Mouse (Mus musculus) kidney, adult 9 months (tissue): ENCODE measurements around the gene Kif17.
A peak's percentile ranks its signal among the peaks of the same experiment; 100 is the strongest.
"Not testable (repeated sequence)": the region's sequence is repeated elsewhere in the genome, so short reads cannot be mapped to it uniquely, and the experiment has no call there.

ENCODE experiments used
- DNase-seq: peaks from one replicate; pipeline ENCODE4 v3.0.0; 2022

Gene Kif17

DNA sequence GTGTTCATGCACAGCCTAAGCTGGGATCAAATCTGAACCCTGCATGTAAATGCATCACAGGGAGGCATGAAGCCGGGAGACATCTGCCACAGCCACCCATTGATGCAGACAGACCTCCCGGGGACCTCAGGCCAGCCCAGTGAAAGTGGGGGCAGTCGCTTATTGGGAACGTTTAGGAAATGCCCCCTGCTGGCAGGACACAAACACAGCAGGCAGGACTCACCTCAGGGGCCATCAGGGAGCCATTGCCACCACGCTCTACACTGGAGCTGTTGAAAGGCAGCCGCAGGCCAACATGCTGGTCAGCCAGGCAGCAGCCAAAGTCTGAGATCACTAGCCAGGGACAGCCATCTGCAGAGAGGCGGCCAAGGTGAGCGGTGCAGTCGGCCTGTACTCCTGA, 65.5 kb downstream of the Kif17 start:
- DNase-seq: no peak

DNA sequence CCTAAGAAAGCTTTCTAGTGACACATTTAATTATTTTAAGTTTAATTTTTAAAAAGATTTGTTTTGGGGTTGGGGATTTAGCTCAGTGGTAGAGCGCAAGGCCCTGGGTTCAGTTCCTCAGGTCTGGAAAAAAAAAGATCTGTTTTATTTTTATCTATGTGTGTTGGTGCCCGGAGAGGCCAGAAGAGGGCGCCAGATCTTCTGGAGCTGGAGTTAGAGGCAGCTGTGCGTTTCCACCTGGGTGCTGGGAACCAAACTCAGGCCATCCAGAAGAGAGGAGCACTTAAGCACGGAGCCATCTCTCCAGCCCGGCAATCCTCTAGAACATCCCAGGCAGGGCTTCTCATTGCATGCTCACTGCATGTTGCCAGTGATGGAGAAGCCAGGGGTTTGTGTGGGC, 66.1 kb downstream of the Kif17 start:
- DNase-seq: no peak

DNA sequence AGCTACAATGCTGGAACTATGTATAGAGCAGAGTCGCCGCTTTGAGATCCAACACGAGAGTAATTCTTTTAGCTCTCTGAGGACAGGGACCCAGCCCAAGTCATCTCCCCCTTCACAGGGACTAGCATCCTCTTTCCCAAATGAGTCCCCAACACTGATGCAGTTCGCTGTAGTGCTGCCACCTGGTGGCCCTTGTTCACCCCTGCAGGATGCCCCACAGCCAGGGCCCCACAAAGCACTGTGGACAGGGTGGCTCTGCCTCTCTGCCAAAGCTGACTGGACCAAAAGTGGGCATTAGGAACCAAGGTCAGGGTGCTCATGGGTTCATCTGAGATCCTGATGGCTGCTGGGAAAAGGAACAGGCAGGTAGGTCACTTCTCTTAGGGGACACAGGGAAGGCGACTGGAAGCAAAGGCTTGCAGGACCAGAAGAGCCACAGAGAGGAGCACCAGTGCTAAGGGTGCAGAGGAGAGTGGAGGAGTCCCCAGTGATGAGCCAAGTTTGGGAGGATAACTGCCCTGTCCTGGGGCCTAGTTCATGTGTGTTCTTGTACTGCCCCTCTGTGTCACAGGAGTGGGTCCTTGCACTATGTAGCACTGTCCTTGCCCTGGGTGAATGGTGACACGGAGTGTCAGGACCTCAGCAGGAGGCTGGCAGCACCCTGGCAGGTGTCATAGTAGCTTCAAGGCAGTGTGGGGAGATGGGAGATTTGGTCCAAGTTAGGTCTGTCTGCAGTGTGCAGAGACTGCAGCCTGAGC, 68.5 kb downstream of the Kif17 start:
- peak; percentile 59 for DNase-seq

DNA sequence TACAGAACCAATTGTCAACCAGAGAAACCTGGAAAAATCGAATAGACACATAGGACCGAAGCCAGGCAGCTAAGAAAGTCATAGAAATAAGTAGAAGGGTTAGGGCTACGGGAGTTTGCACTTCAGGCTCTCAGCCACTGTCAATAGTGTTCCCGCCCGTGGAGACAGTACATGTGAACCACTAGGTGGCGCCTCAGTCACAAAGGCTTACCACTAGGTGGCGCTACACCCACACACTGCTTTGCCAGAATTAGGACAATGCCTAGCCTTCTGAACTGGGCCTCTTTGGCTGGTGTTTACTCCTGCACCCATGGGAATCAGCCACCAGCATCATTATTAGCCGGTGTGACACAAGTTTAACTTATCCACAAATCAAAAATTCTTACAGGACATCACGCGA, 69.3 kb downstream of the Kif17 start:
- DNase-seq: peak; percentile 93

DNA sequence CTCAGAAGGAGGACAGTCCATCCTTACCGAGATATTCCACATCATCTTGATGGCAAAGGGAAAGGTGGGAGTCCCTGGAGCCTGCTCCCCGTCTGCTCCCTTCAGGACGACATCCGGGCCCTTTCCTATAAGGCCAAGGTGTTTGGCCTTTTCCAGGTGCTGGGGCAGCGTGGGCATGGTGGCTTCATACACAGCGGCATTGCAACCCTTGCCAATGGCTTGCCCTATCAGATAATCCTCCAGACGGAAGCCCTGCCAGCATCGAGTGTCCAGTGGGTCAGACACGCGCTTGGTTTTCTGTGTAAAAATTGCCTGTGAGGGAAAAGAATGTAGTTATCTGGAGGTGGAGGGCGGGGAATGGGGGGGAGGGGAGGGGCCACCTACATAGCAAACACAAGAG, 70.5 kb downstream of the Kif17 start:
- DNase-seq: no peak

DNA sequence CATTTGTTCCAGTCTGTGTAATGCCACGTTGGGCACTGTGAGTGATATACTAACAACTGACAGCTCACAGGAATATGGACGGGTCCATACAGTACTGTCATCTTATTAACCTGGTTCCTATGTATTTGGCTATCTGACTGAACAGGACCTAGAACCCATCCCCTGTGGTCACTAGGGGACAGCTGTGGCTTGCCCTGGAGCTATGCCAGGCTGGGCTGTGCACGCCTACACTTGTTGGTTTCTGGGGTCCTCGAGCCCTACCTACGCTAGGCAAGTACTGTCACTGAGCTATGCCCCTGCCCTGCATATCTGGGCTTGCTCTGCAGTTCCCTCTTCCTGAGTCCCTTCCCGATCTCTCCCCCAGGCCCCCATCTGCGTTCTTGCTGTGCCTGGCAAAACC, 71.3 kb downstream of the Kif17 start:
- DNase-seq: no peak

DNA sequence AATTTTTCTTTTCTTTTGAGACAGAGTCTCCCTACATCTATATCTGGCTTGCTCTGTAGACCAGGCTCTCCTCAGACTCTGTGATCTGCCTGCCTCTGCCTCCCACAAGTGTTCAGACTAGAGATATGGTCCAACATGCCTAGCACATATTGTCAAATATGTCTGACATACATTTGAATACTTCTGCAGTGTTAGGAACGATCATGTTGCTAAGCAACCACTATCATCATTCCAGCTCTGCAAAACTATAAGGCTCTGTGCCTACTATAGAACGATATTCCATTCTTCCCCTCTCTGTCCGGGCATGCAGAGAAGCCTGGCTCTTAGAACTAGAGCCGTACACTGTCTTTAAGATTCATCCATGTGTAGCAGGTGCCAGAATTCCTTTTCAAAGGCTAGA, 72.5 kb downstream of the Kif17 start:
- DNase-seq: no peak

DNA sequence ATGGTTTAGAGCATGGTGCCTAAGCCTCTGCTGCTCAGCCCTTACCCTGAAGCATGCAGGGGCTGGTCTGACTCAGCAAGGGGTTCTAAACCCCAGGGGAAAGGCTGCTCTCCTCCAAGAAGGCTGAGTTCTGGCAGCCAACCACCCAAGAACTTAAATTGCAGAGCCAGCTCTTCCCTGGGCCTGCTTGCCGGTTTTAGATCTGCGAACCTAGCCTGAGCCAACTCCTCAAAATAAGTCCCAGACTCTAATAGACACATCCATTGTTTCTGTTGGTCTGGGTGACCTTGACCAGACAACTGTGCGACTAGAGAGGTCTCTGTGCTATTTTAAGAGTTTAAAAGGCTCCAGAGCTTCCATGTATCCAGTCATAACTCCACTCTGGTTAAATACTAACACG, 73.5 kb downstream of the Kif17 start:
- DNase-seq: no peak

DNA sequence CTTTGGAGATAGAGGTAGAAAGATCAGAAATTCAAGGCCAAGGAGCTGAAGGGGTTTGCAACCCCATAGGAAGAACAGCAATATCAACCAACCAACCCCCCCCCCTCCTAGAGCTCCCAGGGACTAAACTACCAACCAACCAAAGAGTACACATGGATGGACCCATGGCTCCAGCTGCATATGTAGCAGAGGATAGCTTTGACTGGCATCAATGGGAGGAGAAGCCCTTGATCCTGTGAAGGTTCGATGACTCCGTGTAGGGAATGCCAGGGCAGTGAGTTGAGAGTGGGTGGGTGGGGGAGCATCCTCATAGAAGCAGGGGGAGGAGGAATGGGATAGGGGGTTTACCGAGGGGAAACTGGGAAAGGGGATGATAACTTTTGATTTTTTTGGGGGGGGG, 74.2 kb downstream of the Kif17 start:
- DNase-seq: no peak

DNA sequence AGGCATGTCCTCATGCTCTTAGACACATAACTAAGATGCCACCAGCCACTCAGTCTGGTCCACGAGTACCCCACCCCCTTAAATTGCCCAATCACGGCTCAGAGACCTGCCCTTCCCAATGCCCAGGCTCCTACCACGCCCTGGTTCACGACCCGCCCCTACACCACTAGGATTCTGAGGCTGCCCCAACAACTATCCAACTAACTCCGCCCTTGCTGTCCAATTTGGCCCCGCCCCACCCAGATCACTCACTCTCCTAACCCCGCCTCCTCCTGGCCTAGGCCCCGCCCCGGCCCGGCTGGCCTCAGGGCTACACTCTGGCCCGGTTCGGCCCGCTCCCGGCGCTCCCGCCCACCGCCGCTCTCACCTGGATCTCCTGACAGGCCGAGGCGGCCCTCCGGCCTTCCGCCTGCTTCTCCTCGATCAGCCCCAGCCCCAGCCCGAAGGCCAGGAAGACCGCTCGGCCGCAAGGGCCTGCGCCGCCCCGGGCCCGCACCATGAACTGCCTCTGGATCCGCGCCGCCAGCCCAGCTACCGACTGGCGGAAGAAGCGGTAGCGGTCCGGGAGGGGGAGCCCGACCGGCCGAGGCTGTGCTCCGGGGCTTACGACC, 75.3 kb downstream of the Kif17 start:
- peak; percentile 99 for DNase-seq

DNA sequence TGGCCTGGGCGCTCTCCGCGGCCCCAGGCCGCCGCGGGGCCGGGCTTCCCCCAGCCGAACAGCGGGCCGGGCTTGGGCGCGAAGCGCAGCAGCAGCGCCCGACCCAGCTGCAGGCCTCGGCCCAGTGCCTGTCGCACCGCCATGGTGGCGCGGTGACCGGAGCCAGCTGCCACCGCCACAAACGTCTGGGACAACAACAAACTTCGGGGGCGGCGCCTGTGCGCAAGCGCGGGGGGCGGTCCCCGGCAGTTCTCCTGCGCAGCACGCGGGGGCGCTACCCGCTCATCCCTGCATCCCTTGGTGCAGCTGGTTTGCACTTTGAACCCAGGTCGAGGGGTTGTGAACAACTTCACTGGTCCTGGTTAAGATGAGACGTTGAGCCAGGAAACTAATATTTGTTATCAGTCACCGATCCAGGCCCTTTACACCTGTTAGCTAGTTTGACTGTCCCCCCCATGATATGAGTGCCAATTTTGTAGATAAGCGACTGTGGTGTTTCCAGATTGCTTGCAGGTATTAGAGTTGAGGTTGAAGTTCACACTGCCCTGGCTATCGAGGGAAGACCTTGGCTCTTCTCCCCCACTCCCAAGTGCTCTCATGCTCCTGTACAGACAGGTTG, 76.0 kb downstream of the Kif17 start, which contains the start of gene Pink1:
Gene Pink1, minus strand, starts transcription at position 231 of the 619 bp plus-strand sequence.
- peak; percentile 97 for DNase-seq

DNA sequence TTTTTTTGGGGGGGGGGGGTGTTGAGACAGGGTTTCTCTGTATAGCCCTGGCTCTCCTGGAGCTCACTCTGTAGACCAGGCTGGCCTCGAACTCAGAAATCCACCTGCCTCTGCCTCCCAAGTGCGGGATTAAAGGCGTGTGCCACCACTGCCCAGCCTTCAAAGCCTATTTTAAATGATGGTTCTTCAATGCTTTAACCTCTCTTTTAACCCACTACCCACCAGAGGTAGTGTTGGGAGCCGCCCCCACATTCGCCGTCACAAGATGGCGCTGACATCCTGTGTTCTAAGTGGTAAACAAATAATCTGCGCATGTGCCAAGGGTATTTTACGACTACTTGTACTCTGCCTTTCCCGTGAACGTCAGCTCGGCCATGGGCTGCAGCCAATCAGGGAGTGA, 76.9 kb downstream of the Kif17 start:
- DNase-seq: not testable (repeated sequence)

DNA sequence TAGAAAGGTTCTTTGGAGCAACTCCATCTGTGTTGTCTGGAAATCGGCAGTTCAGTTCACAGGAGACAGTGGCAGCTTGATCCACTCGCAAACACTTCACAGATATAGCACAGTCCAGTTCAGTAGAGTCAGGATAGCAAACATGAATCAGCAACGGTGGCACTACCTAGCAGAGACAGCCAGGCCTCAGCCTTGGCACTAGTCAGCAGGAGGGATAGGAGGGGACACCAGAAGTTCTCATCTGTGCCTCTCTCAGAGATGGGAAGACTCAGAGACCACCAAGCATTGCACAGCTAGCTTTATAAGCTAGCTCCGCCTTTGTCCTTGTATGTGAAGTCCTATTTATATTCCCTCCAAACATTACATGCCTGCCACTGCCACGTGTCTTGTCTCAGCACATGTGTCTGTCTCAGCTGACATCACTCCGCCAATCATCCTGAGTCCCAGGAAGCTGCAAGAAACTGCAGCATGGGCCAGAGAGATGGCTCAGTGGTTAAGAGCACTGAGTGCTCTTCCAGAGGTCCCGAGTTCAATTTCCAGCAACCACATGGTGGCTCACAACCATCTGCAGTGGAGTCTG, 77.7 kb downstream of the Kif17 start:
- DNase-seq: no peak

DNA sequence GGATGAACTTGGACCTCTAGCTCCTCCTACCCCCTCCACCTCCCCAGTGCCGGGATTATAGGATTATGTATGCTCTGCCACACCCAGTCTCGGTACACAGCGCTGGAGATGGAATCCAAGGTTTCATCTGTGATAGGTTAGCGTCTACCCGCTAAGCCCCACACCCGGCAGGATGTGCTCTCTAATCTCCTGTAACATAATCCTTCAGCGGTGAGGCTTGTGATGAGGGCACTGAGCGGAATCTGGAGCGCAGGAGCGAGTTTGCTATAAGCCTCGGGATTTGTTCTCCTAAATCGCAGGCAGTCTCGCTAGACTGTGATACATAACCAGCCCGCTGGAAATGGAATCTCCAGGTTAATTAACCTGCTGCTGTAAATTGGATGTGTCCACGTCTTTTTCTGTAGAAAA, 80.0 kb downstream of the Kif17 start:
- no peak for DNase-seq

DNA sequence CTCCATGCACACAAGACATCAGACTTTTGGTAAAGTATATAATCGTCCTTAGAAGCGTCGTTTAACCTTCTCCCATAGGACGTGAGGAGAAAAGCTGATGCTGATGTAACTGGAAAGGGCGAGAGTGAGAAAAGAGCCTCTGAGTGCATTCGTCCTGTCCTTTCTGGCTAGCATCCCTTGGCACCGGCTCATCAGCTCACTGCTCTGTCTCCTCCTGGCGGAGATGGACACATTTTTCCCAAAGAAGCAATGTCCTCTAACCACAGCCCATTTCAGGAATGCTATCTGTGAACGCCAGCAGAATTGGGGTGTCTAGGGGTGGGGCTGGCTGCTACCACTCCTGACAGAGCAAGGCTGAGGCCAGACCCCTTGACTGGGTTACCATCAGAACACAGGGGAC, 81.4 kb downstream of the Kif17 start:
- DNase-seq: no peak

DNA sequence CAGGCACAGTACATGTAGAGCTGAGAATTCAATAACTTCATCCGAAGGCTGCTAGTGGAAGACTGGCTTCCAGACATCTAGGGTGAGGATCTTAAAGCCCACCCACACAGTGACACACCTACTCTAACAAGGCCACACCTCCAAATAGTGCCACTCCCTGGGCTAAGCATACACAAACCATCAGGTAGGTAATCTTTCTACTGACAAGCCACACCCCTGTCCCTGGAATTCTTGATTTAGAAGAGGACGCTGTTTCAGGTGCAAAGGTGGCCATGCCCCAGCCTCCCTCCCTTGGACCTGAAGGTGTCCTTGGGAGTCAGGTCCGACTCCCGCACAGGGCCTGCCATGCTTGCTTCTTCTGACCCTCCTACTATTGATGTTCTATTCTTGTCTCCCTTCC, 82.9 kb downstream of the Kif17 start:
- no peak for DNase-seq

DNA sequence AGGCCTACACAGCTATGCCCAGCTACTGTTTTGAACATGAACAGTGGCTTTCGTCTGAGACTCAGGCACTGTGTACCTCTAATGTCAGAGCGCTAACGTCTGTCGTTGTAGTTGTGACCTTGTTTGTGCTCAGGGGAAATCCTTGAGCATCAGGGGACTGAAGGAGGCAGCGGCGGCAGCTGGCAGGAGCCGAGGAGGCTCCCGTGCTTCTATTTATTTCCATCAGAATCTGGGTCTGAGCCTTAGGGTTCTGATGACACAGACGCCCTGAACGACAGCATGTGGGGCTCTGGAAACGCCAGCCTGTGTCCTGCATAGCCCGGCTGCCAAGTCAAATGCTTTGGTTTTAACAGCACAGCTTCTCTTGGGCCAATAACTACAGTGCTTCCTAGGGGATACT, 84.8 kb downstream of the Kif17 start:
- DNase-seq: no peak

DNA sequence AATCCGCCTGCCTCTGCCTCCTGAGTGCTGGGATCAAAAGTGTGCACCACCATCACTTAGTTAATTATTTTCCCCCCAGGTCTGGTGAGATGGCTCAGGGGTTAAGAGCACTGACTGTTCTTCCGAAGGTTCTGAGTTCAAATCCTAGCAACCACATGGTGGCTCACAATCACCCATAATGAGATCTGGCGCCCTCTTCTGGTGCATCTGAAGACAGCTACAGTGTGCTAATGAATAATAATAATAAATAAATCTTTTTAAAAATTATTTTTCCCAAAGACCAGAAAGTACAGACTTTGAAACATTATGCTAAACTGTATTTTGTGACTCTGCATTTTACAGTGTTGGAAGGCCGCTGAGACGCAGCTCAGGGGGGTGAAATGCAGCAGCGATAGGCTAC, 85.4 kb downstream of the Kif17 start:
- DNase-seq: no peak

DNA sequence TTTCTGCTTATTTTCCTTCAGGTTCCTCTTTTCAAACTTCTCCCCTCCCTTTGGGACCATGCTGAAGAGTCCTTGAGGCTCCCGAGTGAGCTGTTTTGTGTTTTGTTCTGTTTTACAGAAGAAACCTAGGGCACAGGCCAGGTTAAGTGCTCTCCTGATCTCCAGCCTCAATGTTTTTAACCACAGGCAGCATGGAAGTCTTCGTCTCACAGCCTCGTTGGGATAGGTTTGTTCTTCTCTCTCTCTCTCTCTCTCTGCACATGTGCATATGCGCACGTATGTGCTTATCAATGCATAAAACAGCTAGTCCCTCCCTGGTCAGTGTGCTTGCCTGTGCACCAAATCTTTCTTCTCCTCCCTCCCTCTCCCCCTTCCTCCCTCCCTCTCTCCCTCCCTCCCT, 86.6 kb downstream of the Kif17 start:
- no peak for DNase-seq

DNA sequence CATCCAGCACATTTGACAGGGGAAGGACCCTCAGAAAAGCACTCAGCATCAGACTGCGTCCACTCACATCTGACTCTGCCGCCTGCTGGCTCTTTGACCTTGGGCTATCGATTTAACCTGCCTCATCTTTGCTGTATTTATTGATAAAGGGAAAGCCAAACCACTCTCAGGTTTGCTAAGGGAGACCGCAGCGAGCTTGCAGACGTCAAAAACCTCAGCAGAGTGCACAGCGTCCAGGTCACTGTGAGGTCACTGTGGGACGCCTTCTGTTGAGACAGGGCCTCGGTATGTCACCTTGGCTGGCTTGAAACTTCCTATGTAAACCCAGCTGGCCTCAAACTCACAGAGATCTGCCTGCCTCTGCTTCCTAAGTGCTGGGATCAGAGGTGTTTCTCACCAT, 87.1 kb downstream of the Kif17 start:
- DNase-seq: no peak

DNA sequence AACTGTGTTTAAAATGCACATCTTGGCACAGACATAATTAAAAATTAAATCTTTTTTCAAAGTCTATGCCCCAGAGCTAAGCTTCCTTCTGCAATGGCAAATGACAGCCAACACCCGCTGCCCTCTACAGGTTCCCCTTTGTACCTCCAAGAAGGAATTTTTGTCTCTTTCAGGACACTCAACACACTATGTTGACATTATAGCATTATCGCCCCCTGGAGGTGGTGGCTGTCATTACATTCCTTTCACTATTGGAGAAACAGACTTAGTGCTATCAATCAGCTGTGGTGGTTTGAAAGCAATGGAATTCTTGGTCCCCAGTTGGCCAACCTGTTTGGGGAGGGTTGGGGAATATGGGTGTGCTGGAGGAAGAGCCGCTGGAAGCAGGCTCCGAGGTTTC, 89.7 kb downstream of the Kif17 start:
- peak; percentile 71 for DNase-seq

DNA sequence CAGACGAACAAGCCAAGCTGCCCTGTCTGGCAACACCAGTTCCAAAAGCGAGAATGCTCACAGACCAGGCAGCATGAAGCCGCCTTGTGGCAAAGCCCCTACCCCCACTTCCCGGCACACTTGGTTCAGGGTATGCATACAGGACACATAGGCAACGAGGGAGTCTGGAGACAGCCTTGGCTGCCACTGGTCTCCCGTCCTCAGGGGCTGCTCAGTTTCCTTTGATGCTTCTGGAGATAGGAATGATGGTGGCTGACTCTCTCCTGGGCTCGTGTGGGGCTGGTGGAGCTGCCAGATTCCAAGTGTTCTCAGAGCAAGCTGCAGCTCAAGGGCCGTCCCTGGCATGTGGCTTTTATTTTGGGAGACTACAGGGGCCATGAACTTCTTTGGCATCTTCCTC, 91.2 kb downstream of the Kif17 start:
- DNase-seq: no peak

DNA sequence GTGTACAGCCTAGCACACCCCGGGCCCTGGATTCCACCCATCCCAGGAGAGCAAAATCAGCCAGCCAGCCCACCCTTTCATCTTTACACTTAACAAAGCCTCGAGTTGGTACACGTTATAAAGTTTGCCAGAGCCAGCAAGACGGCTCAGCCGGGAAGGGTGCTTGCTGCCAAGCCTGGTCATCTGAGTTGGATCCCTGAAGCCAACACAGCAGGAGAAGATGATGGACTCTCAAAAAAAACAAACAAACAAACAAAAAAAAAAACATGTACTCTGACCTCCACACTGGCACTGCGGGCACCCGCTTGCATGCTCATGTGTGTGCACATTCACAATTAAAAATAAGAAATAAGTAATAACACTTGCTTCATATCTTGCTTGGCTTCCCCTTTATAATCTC, 91.8 kb downstream of the Kif17 start:
- peak; percentile 55 for DNase-seq

DNA sequence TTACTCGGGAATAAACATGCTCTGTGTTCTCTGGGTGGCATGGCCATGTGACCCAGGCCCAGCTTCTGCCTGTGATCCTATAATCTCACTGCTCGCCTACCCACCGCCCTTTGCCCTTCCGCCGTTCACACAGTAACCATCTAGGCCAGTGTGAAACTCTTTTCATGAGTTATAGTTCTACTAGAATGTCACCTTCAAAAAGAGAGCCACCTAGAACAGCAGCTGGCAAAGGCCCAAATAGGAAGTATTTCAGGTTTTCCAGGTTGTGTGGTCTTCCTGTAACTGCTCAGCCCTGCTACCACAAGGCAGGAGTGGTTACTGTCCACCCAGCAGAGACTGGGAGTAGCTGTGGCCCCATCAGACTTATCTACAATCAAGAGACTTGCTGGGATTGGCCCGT, 92.5 kb downstream of the Kif17 start:
- DNase-seq: peak; percentile 96
